Mouse (Mus musculus): Measurements from ENCODE around the gene Vmn1r123.
"Not testable (repeated sequence)": the region's sequence is repeated elsewhere in the genome, so short reads cannot be mapped to it uniquely, and the experiment has no call there.

Vmn1r123 gene

DNA sequence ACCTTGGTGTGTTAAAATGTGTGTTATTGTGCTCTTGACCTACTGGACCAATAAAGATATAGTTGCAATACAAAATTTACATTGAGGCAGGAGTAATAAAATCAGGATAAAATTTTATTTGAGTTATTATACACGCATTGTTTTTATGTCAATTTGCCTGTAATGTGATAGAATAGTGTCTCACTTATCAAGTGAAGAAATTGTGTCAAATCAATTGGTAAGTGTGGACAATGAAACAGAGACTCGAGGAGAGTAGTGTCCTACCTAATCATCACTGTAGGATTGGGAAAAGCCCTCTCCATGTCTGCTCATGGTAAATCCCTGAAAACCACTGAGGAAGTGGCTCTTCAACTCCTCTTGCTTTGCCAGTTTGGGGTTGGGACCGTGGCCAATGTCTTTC lies at the start of gene Vmn1r123:
Vmn1r123 (plus strand) TSS at position 301 of the 400 bp plus-strand sequence.
- DNase-seq (ENCODE audit: low read depth) = not testable (repeated sequence)

DNA sequence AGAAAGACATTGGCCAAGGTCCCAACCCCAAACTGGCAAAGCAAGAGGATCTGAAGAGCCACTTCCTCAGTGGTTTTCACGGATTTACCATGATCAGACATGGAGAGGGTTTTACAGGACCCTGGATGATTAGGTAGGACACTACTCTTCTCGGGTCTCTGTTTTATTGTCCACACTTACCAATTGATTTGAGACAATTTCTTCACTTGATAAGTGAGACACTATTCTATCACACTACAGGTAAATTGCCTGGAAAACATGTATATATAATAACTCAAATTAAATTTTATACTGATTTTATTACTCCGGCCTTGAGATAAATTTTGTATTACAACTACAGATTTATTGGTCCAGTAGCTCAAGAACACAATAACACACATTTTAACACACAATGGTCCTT lies 28.0 kb upstream of the Vmn1r123 start, which contains the start of gene Vmn1r122:
Vmn1r122 (minus strand) TSS at position 101 of the 400 bp plus-strand sequence.
- DNase-seq (ENCODE audit: low read depth) = not testable (repeated sequence)

DNA sequence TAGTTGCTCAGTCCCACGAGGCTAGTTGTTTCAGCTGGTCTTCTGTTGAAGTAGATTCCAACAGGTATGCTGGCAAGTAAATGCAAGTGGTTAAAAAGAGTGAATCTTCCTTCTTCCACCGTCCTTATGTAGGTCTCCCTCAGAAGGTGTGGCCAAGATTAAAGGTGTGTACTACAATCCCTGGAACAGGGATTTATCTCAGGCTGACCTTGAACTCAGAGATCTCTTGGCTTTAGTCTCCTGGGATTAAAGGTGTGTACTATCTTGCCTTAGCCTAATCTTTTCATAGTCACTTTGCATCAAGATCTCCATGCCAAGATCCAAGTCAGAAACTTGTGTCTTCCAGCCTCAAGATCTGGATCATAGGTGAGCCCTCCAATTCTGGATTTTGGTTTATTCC lies 28.3 kb downstream of the Vmn1r123 start, which contains the start of gene Gm5157:
Gm5157 (minus strand) TSS at position 101 of the 400 bp plus-strand sequence.
- not testable (repeated sequence) for DNase-seq (ENCODE audit: low read depth)

Measured in 416B (cell line).